Mouse (Mus musculus): Measurements from ENCODE around the gene Zbtb38.

DNA sequence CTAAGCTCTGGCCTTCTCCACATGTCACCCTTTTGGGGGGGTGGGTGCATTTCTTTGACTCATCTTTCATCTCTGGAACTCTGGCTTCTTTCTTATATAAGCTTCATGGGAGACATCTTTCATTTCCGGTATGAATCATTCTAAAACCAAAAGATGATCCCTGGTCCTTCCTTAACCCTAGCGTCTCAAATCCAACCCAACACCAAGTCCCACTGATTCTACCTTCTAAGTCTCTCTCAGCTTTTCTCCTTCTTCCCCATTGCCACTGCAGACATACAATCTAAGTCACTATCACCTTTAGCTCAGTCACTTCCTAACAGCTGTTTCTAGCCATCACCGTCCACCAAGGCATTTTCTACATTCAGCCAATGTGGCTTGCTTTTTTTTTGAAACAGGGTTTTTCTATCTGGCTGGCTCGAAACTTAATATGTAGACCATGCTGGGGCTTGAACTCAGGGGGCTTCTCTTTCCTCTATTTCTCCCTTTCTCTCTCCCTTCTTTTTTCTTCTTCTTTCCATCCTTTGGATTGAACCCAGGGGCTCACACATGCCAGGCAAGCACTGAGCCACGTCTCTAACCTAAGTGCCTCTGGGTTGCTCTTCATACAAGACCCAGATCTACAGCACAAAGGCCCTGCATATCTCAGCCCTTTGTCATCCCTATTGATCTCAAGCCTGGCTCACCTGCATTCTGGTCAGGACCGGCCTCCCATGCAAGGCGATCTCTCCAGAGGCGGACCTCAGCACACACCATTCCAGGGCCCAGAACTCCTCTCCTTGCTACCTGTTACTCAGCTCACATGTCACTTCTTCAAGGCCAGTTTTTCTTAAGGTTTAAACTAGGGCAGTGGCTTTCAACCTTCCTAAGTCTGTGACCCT is 76.6 kb downstream of the Zbtb38 start:
- TF ChIP-seq CTCF (IDR thresholded peaks at IDR 0.05; ENCODE audit: borderline replicate concordance, extremely low read depth, insufficient read depth, insufficient read length) (no peak), POLR2A (IDR thresholded peaks at IDR 0.05; ENCODE audit: borderline replicate concordance, extremely low read depth, insufficient read depth, insufficient read length, poor library complexity, severe bottlenecking) (no peak)

Data from brain, embryonic 14.5 days (tissue).